Mouse (Mus musculus) midbrain, embryonic 11.5 days (tissue): ENCODE data around the gene Txndc17. TPM values are rescaled to one million over a fixed set of nuclear protein-coding genes. Genes with fewer than 3 reads are reported as not detected.

Experiments
- ATAC-seq: fragments of 200-750 bp; cut with Nextera tagmentation; 2 replicates; pipeline ENCODE4 v1.8.0; 2017; ENCODE audit warnings: moderate TSS enrichment, moderate library complexity; ENCODE audit not compliant: low FRiP score
- DNase-seq: peaks from one replicate; pipeline ENCODE4 v3.0.0; 2015; ENCODE audit warnings: low spot score; ENCODE audit errors: missing footprints
- H3K27ac ChIP-seq: fragments of 300-500 bp; sonication (generic); 2 replicates; pipeline ENCODE4 v1.5.1; 2014; ENCODE audit warnings: low read depth, low read length
- H3K27me3 ChIP-seq: fragments of 300-500 bp; sonication (generic); 2 replicates; pipeline ENCODE4 v1.6.1; 2014; ENCODE audit warnings: mild to moderate bottlenecking, low read length, moderate library complexity, mixed read lengths; ENCODE audit not compliant: control insufficient read depth, insufficient read depth
- H3K36me3 ChIP-seq: fragments of 300-500 bp; sonication (generic); 2 replicates; pipeline ENCODE4 v1.6.1; 2014; ENCODE audit warnings: mild to moderate bottlenecking, low read length, moderate library complexity, mixed read lengths; ENCODE audit not compliant: control insufficient read depth, insufficient read depth
- H3K4me1 ChIP-seq: fragments of 300-500 bp; sonication (generic); 2 replicates; pipeline ENCODE4 v1.6.1; 2014; ENCODE audit warnings: low read length; ENCODE audit not compliant: control insufficient read depth, insufficient read depth
- H3K4me2 ChIP-seq: fragments of 300-500 bp; sonication (generic); 2 replicates; pipeline ENCODE4 v1.6.1; 2014; ENCODE audit warnings: mild to moderate bottlenecking, moderate library complexity
- H3K4me3 ChIP-seq: fragments of 300-500 bp; sonication (generic); 2 replicates; pipeline ENCODE4 v1.5.1; 2014; ENCODE audit warnings: low read depth, low read length
- H3K9ac ChIP-seq: fragments of 300-500 bp; sonication (generic); 2 replicates; pipeline ENCODE4 v1.6.1; 2014; ENCODE audit warnings: low read length
- H3K9me3 ChIP-seq: fragments of 300-500 bp; sonication (generic); 2 replicates; pipeline ENCODE4 v1.6.1; 2016; ENCODE audit warnings: low read length; ENCODE audit not compliant: control insufficient read depth
- WGBS: fragments of 180-500 bp; shearing (Covaris S2); extraction: QIAGEN DNeasy Blood & Tissue Kit; methylation state at CpG from one replicate; pipeline ENCODE4 v1.1.7; 2014; 5-methylcytosine and 5-hydroxymethylcytosine counted together
- polyA plus RNA-seq: library from polyadenylated mRNA; unstranded; fragments of >200 nt; fragmentation: Nextera tagmentation; extraction: Ambion mirVana; gene quantifications from 2 replicates; pipeline ENCODE4 v1.2.1, GENCODE M21; 2014

Txndc17 gene
- polyA plus RNA-seq, 1 experiment from 2014 or later, result 163 TPM

DNA sequence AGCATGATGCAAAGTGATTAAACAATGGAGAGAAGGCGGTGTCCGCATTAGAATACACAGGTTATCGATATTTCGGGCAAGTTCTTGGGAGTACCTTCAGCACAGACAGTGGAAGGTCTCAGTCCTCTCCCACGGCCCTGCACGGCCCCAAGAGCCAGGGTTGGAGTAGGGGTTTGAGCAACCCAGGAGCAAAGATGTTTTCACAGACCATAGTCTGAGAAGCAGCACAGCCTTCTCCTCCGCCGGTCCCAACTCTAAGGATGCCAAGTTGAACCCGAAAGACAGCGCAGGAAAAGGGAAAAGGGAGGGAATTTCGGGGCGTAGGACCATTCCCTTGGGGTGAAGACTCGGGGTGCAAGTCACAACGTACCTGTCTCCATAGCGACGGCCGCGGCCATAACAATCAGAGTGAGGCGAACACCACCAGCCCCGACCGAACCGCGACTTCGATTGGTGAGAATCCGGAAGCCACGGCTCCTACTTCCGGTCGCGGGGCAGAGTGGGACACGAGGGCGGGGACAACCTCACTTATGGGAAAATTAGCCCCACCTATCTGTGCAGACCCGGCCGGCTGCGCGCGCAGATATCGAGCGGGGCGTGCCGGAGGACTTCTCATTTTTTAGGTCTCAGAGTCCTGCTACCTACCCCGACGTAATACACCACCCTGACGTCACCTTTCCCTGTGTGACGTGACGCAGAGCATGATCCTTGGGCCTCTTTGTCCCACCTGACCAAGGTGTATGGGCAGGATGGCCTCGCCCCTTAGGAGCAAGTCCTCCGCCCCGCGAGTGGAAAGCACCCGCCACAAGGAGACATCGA lies 7.5 kb downstream of the Txndc17 start:
- WGBS, result 1% methylated on average over 50 of the region's 51 CpGs
- peaks cover 18% of the 10 kb centered on the region for H3K4me1 ChIP-seq
- peak overlapping the region; percentile 59 for H3K27ac ChIP-seq
- H3K4me2 ChIP-seq, result peak overlapping the region; percentile 99
- peak; percentile 100 for DNase-seq
- peak; percentile 98 for ATAC-seq
- H3K9me3 ChIP-seq, result no peaks in the 10 kb centered on the region
- H3K27me3 ChIP-seq, result no peaks in the 10 kb centered on the region
- no peaks in the 10 kb centered on the region; the same call in 1 of the 2 replicates for H3K36me3 ChIP-seq
- H3K4me3 ChIP-seq, result peak overlapping the region; percentile 83
- peak overlapping the region; percentile 83 for H3K9ac ChIP-seq

DNA sequence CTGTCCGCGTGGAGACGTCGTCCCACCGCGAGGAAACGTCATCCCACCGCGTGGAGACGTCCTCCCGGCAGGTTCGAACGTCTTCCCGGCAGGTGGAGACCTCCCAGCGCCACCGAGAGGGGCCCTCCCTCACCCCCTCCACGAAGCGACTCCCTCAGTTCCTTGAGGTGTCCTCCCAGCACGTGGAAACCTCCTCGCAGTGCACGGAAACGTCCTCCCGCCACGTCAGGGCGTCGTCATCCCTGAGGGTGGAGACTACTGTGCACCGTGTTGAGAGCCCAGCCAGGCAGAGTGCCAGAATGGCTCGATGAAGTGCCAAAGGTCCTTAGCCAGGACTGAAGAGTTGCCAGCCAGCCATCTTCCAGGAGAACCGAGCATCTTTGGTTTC lies 8.1 kb downstream of the Txndc17 start, which contains the start of gene Med31:
TSS of gene Med31 (minus strand) at position 183 of the 388 bp plus-strand sequence.
- H3K9me3 ChIP-seq, result no peaks in the 10 kb centered on the region
- H3K9ac ChIP-seq, result peak within 1 kb of the TSS; percentile 83
- peak within 1 kb of the TSS; percentile 99 for H3K4me2 ChIP-seq
- peak within 1 kb of the TSS; percentile 59 for H3K27ac ChIP-seq
- ATAC-seq, result peak; percentile 76
- H3K27me3 ChIP-seq, result no peaks in the 10 kb centered on the region
- DNase-seq, result no peak
- H3K4me3 ChIP-seq, result peak within 1 kb of the TSS; percentile 83
- no peaks in the 10 kb centered on the region; the same call in 1 of the 2 replicates for H3K36me3 ChIP-seq
- peaks cover 18% of the 10 kb centered on the region for H3K4me1 ChIP-seq
- WGBS, result 5% methylated on average over 29 of the region's 29 CpGs

DNA sequence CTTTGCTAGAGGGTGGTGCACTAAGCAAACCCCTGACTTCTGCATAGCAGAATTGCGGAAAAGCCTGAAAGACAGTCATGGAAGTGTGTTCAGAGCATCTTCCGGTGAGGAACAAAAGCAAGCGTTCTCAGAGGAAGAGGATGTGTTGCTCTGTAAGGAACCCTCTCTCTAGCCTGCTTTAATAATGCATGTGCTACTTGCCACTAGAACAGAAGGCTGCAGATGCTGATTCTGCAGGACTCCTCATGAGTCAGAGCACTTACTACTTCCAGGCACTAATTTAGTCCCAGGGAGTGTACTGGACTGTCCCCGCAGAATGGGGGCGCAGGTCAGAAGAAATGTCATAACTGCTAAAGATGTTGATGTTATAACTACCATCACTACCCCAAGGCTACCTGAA lies 9.8 kb downstream of the Txndc17 start:
- Histone ChIP-seq H3K36me3 (no peaks in the 10 kb centered on the region), H3K27ac (no peak overlapping the region), H3K4me2 (no peak overlapping the region), H3K27me3 (no peaks in the 10 kb centered on the region), H3K4me3 (no peak overlapping the region), H3K9me3 (no peaks in the 10 kb centered on the region), H3K9ac (no peak overlapping the region), H3K4me1 (peaks cover 18% of the 10 kb centered on the region)
- DNase-seq (no peak), ATAC-seq (no peak)
- WGBS, result 91% methylated on average over 5 of the region's 5 CpGs

DNA sequence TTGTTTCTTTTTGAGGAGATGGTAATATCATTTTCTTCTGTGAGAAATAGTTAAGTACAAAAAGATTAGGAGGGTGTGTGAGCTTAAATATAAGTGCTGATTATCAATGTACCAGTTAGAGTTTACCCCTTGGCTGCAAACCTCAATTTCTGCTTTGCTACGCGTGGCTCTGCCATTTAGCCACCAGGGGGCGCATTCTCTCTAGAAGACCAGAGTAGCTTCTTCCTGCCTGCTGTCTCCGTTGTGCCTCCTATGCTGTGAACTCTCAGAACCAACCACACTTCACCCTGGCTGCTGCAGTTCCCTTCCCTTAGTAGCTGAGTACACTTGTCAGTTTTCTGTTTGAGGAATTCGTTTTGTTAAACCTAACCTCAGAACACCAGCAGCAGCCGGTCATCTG lies 13.9 kb downstream of the Txndc17 start:
- Histone ChIP-seq H3K27ac (no peak overlapping the region), H3K27me3 (no peaks in the 10 kb centered on the region), H3K4me3 (no peak overlapping the region), H3K9me3 (no peaks in the 10 kb centered on the region), H3K9ac (no peak overlapping the region), H3K4me1 (peaks cover 5% of the 10 kb centered on the region; the same call in 1 of the 2 replicates), H3K4me2 (no peak overlapping the region), H3K36me3 (no peaks in the 10 kb centered on the region)
- ATAC-seq (no peak), DNase-seq (peak; percentile 95)
- 16% methylated on average over 6 of the region's 6 CpGs for WGBS

- Histone ChIP-seq H3K27ac (no peak overlapping the region), H3K4me1 (peaks cover 2% of the 10 kb centered on the region; the same call in 1 of the 2 replicates), H3K36me3 (no peaks in the 10 kb centered on the region), H3K4me3 (no peak overlapping the region), H3K4me2 (no peak overlapping the region), H3K9me3 (no peaks in the 10 kb centered on the region), H3K27me3 (no peaks in the 10 kb centered on the region), H3K9ac (no peak overlapping the region)
- ATAC-seq, result no peak
- WGBS, result 86% methylated on average over 4 of the region's 4 CpGs
- DNase-seq, result no peak
These were observed 16.1 kb downstream of the Txndc17 start for GRCm38 (mm10) chr11:72223414-72223813.

DNA sequence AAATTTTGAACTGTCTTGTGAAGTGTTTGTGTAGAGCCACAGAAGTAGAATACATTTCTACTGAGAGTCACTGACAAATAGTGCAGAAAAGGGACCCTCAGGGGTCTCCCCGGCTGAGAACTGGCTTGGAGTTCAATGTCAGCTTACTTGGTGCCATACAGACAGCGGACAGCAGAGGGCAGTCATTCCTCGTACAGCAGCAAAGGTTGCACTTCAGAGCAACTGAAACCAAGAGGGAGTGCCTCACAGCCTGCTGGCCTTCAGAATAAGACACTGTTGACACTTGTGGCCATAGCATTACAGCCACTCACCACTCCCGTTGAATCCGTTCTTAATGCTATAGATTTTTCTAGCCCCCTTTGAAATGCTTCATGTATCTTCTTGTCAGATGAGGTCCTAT lies 17.5 kb downstream of the Txndc17 start:
- Histone ChIP-seq H3K9ac (no peak overlapping the region), H3K4me3 (no peak overlapping the region), H3K9me3 (no peaks in the 10 kb centered on the region), H3K4me2 (no peak overlapping the region), H3K27me3 (no peaks in the 10 kb centered on the region), H3K27ac (no peak overlapping the region), H3K36me3 (no peaks in the 10 kb centered on the region), H3K4me1 (peaks cover 2% of the 10 kb centered on the region; the same call in 1 of the 2 replicates)
- DNase-seq, result peak; percentile 97
- WGBS, result 17% methylated on average over 5 of the region's 5 CpGs
- ATAC-seq, result peak; percentile 50; the same call in 1 of the 2 replicates

DNA sequence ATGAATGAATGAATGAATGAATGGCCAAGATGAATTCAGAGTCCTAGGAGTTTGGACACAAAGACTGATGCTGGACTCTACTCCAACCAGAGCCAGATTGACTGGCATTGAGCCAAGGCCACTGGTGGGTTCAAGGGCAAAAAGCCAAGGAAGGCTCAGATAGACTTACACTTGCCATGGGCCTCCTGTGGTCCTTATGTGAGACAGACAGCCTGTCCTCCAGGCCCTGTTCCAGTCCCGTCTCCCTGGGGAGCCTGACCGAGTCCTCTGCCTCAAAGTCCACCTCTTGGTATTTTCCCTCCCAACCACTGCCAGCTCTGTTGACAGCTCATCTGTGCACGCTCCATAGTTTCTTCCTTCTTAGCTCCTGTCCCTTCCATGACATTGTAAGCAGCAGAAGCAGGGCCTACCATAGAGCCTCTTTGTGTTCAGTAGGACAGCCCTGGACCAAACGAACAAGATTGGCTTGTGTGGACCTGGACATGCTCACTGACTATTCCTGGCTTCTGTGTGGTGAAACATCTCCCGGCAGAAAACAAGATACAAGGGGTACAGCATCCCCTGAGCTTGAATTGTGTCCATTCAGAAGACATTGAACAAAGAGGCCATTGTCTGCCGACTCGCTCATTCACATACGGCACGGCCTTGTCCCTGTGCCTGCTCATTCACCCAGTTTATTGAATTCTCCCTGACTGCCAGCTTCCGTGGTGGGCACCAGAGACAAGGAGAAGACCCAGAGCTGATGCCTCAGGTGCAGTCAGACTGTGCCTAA lies 18.9 kb downstream of the Txndc17 start:
- H3K4me2 ChIP-seq, result no peak overlapping the region; the same call in 1 of the 2 replicates
- H3K27me3 ChIP-seq, result no peaks in the 10 kb centered on the region
- H3K9ac ChIP-seq, result no peak overlapping the region
- ATAC-seq (no peak), DNase-seq (no peak)
- H3K36me3 ChIP-seq, result no peaks in the 10 kb centered on the region
- H3K27ac ChIP-seq, result no peak overlapping the region
- peaks cover 2% of the 10 kb centered on the region; the same call in 1 of the 2 replicates for H3K4me1 ChIP-seq
- H3K9me3 ChIP-seq, result no peaks in the 10 kb centered on the region
- 64% methylated on average over 10 of the region's 10 CpGs for WGBS
- no peak overlapping the region for H3K4me3 ChIP-seq

DNA sequence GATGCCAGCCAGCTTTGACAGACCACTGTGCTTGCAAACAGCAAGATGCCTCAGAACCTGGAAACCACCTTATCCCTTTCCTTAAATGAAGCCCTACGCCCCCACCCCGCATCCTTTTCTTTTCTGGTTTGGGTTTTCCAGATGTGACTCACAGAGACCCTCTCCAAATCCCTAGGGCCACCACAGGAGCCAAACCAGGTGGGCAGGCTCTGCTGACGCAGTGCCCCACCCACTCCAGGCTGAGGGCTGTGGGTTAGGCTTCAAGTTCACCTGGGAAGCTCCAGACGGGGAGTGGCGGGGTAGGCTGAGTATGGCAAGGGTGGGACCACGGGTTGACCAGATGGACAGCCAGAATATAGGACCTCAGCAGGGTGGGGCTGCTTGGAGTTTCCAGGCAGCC lies 19.6 kb downstream of the Txndc17 start:
- no peak overlapping the region for H3K4me2 ChIP-seq
- no peak overlapping the region for H3K27ac ChIP-seq
- 87% methylated on average over 6 of the region's 6 CpGs for WGBS
- H3K36me3 ChIP-seq, result no peaks in the 10 kb centered on the region
- H3K9ac ChIP-seq, result no peak overlapping the region
- no peaks in the 10 kb centered on the region for H3K9me3 ChIP-seq
- DNase-seq (no peak), ATAC-seq (no peak)
- H3K4me1 ChIP-seq, result peaks cover 2% of the 10 kb centered on the region; the same call in 1 of the 2 replicates
- H3K27me3 ChIP-seq, result no peaks in the 10 kb centered on the region
- no peak overlapping the region for H3K4me3 ChIP-seq

DNA sequence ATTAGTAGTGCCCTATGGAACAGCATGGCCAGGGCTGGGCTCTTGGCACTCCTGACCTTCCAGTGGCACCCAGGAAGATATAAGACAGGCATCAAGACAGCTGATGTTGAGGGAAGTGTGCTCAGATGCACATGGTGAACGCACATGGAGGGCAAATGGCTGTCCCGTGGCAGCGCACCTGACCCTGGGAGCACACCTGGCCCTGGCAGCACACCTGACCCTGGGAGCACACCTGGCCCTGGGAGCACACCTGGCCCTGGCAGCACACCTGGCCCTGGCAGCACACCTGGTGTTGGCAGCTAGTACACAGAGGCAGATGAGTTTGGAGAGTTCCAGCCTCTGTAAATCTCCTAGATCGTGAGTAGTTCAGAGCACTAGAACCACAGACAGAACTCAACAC lies 21.2 kb downstream of the Txndc17 start:
- DNase-seq, result no peak
- no peaks in the 10 kb centered on the region for H3K36me3 ChIP-seq
- no peaks in the 10 kb centered on the region for H3K9me3 ChIP-seq
- H3K27me3 ChIP-seq, result no peaks in the 10 kb centered on the region
- no peak overlapping the region for H3K4me3 ChIP-seq
- H3K27ac ChIP-seq, result no peak overlapping the region
- no peak for ATAC-seq
- H3K4me1 ChIP-seq, result peaks cover 2% of the 10 kb centered on the region; the same call in 1 of the 2 replicates
- H3K4me2 ChIP-seq, result no peak overlapping the region
- 94% methylated on average over 4 of the region's 4 CpGs for WGBS
- H3K9ac ChIP-seq, result no peak overlapping the region
